Mouse (Mus musculus): ENCODE data around the gene Lrrtm4. TPM values are rescaled to one million over a fixed set of nuclear protein-coding genes. Genes with fewer than 3 reads are reported as not detected.

Gene Lrrtm4
- total and polyA plus RNA-seq, 2 experiments from 2014 or later, result 18.5 to 34.3 TPM

- H3K36me3 ChIP-seq (ENCODE audit: insufficient read depth, low read length), result no peaks in the 10 kb centered on the region
- no peak for ATAC-seq
- H3K4me1 ChIP-seq (ENCODE audit: insufficient read depth, low read length), result no peaks in the 10 kb centered on the region
- H3K9me3 ChIP-seq (ENCODE audit: low read length), result no peaks in the 10 kb centered on the region
- no peak for TF ChIP-seq CTCF (IDR thresholded peaks at IDR 0.05; ENCODE audit: low read depth)
- H3K4me3 ChIP-seq (ENCODE audit: low read length), result no peak overlapping the region
- DNase-seq (ENCODE audit: low spot score), result no peak
- no peak overlapping the region for H3K4me2 ChIP-seq (ENCODE audit: low read depth, low read length)
- H3K9ac ChIP-seq (replicated peaks; ENCODE audit: low read length), result no peak overlapping the region
- WGBS, result 56% methylated on average over 1 of the region's 1 CpGs
- H3K27ac ChIP-seq, result no peak overlapping the region
- no peaks in the 10 kb centered on the region for H3K27me3 ChIP-seq (ENCODE audit: insufficient read depth, low read length)
Observed at GRCm38 (mm10) chr6:80186791-80187190, 168.1 kb downstream of the Lrrtm4 start.

GRCm38 (mm10) chr6:80209476-80209875 lies 190.8 kb downstream of the Lrrtm4 start:
- Histone ChIP-seq H3K9ac (replicated peaks; ENCODE audit: low read length) (no peak overlapping the region), H3K4me1 (ENCODE audit: insufficient read depth, low read length) (no peaks in the 10 kb centered on the region), H3K36me3 (ENCODE audit: insufficient read depth, low read length) (no peaks in the 10 kb centered on the region), H3K27me3 (ENCODE audit: insufficient read depth, low read length) (no peaks in the 10 kb centered on the region), H3K4me3 (ENCODE audit: low read length) (no peak overlapping the region), H3K4me2 (ENCODE audit: low read depth, low read length) (no peak overlapping the region), H3K27ac (no peak overlapping the region), H3K9me3 (ENCODE audit: low read length) (no peaks in the 10 kb centered on the region)
- 39% methylated on average over 2 of the region's 2 CpGs for WGBS
- DNase-seq (ENCODE audit: low spot score), result peak; percentile 66
- ATAC-seq, result no peak
- no peak for TF ChIP-seq CTCF (IDR thresholded peaks at IDR 0.05; ENCODE audit: low read depth)

GRCm38 (mm10) chr6:80210281-80210680 lies 191.6 kb downstream of the Lrrtm4 start:
- no peaks in the 10 kb centered on the region for H3K27me3 ChIP-seq (ENCODE audit: insufficient read depth, low read length)
- DNase-seq (ENCODE audit: low spot score) (no peak), ATAC-seq (no peak)
- H3K9ac ChIP-seq (replicated peaks; ENCODE audit: low read length), result no peak overlapping the region
- WGBS, result 83% methylated on average over 5 of the region's 5 CpGs
- no peaks in the 10 kb centered on the region for H3K9me3 ChIP-seq (ENCODE audit: low read length)
- no peak overlapping the region for H3K4me2 ChIP-seq (ENCODE audit: low read depth, low read length)
- no peak for TF ChIP-seq CTCF (IDR thresholded peaks at IDR 0.05; ENCODE audit: low read depth)
- no peak overlapping the region for H3K4me3 ChIP-seq (ENCODE audit: low read length)
- no peaks in the 10 kb centered on the region for H3K4me1 ChIP-seq (ENCODE audit: insufficient read depth, low read length)
- H3K27ac ChIP-seq, result no peak overlapping the region
- no peaks in the 10 kb centered on the region for H3K36me3 ChIP-seq (ENCODE audit: insufficient read depth, low read length)

- Histone ChIP-seq H3K27me3 (ENCODE audit: insufficient read depth, low read length) (no peaks in the 10 kb centered on the region), H3K9ac (replicated peaks; ENCODE audit: low read length) (no peak overlapping the region), H3K4me2 (ENCODE audit: low read depth, low read length) (no peak overlapping the region), H3K27ac (no peak overlapping the region), H3K36me3 (ENCODE audit: insufficient read depth, low read length) (no peaks in the 10 kb centered on the region), H3K9me3 (ENCODE audit: low read length) (no peaks in the 10 kb centered on the region), H3K4me1 (ENCODE audit: insufficient read depth, low read length) (no peaks in the 10 kb centered on the region), H3K4me3 (ENCODE audit: low read length) (no peak overlapping the region)
- DNase-seq (ENCODE audit: low spot score) (no peak), ATAC-seq (no peak)
- no peak for TF ChIP-seq CTCF (IDR thresholded peaks at IDR 0.05; ENCODE audit: low read depth)
- WGBS, result 100% methylated on average over 1 of the region's 1 CpGs
Observed at GRCm38 (mm10) chr6:80261595-80261994, 242.9 kb downstream of the Lrrtm4 start.

GRCm38 (mm10) chr6:80263972-80264371 lies 245.3 kb downstream of the Lrrtm4 start:
- DNase-seq (ENCODE audit: low spot score), result no peak
- Histone ChIP-seq H3K27me3 (ENCODE audit: insufficient read depth, low read length) (no peaks in the 10 kb centered on the region), H3K4me3 (ENCODE audit: low read length) (no peak overlapping the region), H3K9ac (replicated peaks; ENCODE audit: low read length) (no peak overlapping the region), H3K9me3 (ENCODE audit: low read length) (no peaks in the 10 kb centered on the region), H3K36me3 (ENCODE audit: insufficient read depth, low read length) (no peaks in the 10 kb centered on the region), H3K27ac (no peak overlapping the region), H3K4me1 (ENCODE audit: insufficient read depth, low read length) (no peaks in the 10 kb centered on the region), H3K4me2 (ENCODE audit: low read depth, low read length) (no peak overlapping the region)
- TF ChIP-seq CTCF (IDR thresholded peaks at IDR 0.05; ENCODE audit: low read depth), result no peak
- 82% methylated on average over 4 of the region's 4 CpGs for WGBS
- ATAC-seq, result no peak

GRCm38 (mm10) chr6:80264584-80264983 lies 245.9 kb downstream of the Lrrtm4 start:
- Histone ChIP-seq H3K4me1 (ENCODE audit: insufficient read depth, low read length) (no peaks in the 10 kb centered on the region), H3K9me3 (ENCODE audit: low read length) (no peaks in the 10 kb centered on the region), H3K27me3 (ENCODE audit: insufficient read depth, low read length) (no peaks in the 10 kb centered on the region), H3K9ac (replicated peaks; ENCODE audit: low read length) (no peak overlapping the region), H3K27ac (no peak overlapping the region), H3K4me2 (ENCODE audit: low read depth, low read length) (no peak overlapping the region), H3K4me3 (ENCODE audit: low read length) (no peak overlapping the region), H3K36me3 (ENCODE audit: insufficient read depth, low read length) (no peaks in the 10 kb centered on the region)
- ATAC-seq (no peak), DNase-seq (ENCODE audit: low spot score) (no peak)
- no peak for TF ChIP-seq CTCF (IDR thresholded peaks at IDR 0.05; ENCODE audit: low read depth)

- Histone ChIP-seq H3K27me3 (ENCODE audit: insufficient read depth, low read length) (no peaks in the 10 kb centered on the region), H3K4me1 (ENCODE audit: insufficient read depth, low read length) (no peaks in the 10 kb centered on the region), H3K4me3 (ENCODE audit: low read length) (no peak overlapping the region), H3K36me3 (ENCODE audit: insufficient read depth, low read length) (no peaks in the 10 kb centered on the region), H3K9me3 (ENCODE audit: low read length) (no peaks in the 10 kb centered on the region), H3K9ac (replicated peaks; ENCODE audit: low read length) (no peak overlapping the region), H3K27ac (no peak overlapping the region), H3K4me2 (ENCODE audit: low read depth, low read length) (no peak overlapping the region)
- DNase-seq (ENCODE audit: low spot score), result no peak
- no peak for ATAC-seq
- 59% methylated on average over 3 of the region's 3 CpGs for WGBS
- no peak for TF ChIP-seq CTCF (IDR thresholded peaks at IDR 0.05; ENCODE audit: low read depth)
Observed at GRCm38 (mm10) chr6:80265746-80266145, 247.1 kb downstream of the Lrrtm4 start.

Data from hindbrain, postnatal 0 days (tissue).